Mouse (Mus musculus): ENCODE results near the gene Ahsa2. TPM values are rescaled to one million over a fixed set of nuclear protein-coding genes. Genes with fewer than 3 reads are reported as not detected.
"Not testable (repeated sequence)": the region's sequence is repeated elsewhere in the genome, so short reads cannot be mapped to it uniquely, and the experiment has no call there.

Ahsa2 gene
- total RNA-seq (2018; cell fraction: chromatin; rRNA removed), result 10 to 100 TPM; 23.6 to 62.1 (median 36.3) TPM
- 10 to 100 TPM in 23 of 26 experiments, 1 to 10 TPM in 3; 9.5 to 17.0 (median 12.9) TPM for total RNA-seq (2018; cell fraction: cytosol; rRNA removed)
- 10 to 100 TPM; 15.8 to 41.9 (median 26.0) TPM for total RNA-seq (2018; cell fraction: nucleus; rRNA removed)
- 12.5 to 17.1 TPM (median 16.3 TPM) in 3 replicates for polyA plus RNA-seq (2018)

DNA sequence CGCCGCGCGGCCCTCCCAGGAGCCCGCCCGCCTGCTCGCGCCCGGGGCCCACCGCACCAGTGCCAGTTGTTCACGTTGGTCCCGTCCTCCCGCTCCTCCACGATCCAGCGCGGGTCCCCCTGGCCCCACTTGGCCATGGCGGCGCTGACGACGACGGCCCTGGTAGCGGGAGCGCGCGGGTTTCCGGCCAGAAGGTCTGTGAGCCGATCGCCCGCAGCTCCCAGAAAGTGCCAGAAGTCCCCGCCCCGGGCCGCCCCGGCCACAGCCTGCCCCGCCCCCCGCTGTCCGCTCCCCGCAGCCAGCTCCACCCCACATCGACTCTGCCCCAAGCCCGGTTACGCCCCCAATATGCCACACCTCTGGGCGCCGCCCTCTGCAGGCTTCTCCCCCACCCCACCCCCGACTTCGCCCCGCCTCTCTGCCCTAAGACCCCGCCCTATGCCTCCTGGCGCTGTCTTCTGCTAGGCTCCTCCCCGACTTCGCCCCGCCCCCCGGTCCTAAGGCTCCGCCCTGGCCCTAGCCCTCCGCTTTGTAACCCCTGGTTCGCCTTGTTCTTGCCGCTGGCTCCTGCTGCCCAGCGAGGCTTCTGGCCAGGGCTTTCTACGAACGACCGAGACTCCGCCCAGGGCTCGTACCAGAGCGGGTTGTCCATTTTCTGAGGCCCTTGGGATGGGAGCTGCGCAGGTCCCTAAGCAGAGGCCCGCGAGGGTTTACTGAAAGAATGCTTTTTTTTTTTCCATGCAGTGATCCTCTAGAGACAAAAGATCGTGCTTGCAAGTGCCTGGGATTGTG is at the start of gene Ahsa2:
TSS of gene Ahsa2 (minus strand) at position 313 of the 792 bp plus-strand sequence.
- Histone ChIP-seq H3K27ac (peak within 1 kb of the TSS; percentile 22; the same call in 1 of the 2 replicates), H3K79me2 (ENCODE audit: inconsistent target) (peaks cover 21% of the 10 kb centered on the region), H3K4me3 (ENCODE audit: inconsistent target) (peak within 1 kb of the TSS; percentile 71), H3K36me3 (ENCODE audit: inconsistent target) (peaks cover 17% of the 10 kb centered on the region; the same call in 1 of the 2 replicates)
- WGBS (ENCODE audit: missing documents), result under 1% methylated on average over 60 of the region's 66 CpGs

DNA sequence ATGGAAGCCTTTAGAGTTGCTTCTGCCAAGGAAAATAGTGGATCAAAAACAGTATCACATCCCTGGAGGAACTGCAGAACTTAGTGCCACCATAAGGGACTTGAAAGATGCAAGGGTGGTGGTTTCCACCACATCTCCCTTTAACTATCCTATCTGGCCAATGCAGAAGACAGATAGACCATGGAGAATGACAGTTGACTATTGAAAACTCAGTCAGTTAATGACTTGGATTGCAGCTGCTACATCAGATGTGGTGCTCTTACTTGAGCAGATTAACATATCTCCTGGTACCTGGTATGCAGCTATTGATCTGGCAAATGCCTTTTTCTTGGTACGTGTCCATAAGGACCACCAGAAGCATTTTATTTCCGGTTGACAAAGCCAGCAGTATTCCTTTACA is 39.6 kb upstream of the Ahsa2 start:
- H3K27ac ChIP-seq, result no peak overlapping the region
- H3K79me2 ChIP-seq (ENCODE audit: inconsistent target), result no peaks in the 10 kb centered on the region
- no peaks in the 10 kb centered on the region for H3K36me3 ChIP-seq (ENCODE audit: inconsistent target)
- H3K4me3 ChIP-seq (ENCODE audit: inconsistent target), result no peak overlapping the region
- 100% methylated on average over 2 of the region's 2 CpGs for WGBS (ENCODE audit: missing documents)

DNA sequence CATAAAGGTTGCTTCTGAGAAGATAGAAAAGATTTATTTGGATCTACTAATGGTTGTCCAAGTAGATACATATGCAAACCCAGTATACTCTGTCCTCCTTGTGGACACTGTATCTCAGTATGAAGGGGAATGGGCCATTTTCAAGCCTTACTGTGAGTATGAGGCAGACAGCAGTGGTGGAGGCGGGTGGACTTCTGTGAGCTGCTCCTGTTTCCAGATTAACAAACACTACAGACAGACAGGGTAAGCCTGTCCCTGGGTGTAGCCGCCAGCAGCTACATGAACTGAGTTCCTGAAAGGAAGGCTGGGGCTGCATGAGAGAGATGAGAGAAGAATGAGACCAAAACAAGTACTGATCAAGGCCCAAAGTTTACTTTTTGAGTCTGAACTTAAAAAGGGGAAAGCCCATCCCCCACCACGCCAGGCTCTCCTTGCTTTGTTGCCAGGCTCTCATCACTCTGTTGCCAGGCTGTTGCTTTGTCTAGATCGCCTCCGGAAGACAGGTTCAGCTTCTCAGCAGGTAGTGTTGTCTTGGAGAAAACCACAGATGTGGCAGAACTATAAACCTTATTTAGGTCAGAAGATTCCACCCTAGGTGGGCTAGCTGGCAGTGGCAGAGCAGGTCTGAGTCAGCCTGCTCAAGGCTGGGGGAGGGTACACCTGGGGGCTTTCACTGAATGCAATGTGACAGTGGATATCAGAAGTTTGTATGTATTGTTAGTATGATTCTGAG is 22.8 kb upstream of the Ahsa2 start, which contains the start of gene 1700093K21Rik:
TSS of gene 1700093K21Rik (minus strand) at position 683 of the 733 bp plus-strand sequence.
- Histone ChIP-seq H3K4me3 (ENCODE audit: inconsistent target) (no peak within 1 kb of the TSS), H3K79me2 (ENCODE audit: inconsistent target) (no peaks in the 10 kb centered on the region), H3K36me3 (ENCODE audit: inconsistent target) (no peaks in the 10 kb centered on the region), H3K27ac (no peak within 1 kb of the TSS)
- WGBS (ENCODE audit: missing documents), result 90% methylated on average over 5 of the region's 5 CpGs

DNA sequence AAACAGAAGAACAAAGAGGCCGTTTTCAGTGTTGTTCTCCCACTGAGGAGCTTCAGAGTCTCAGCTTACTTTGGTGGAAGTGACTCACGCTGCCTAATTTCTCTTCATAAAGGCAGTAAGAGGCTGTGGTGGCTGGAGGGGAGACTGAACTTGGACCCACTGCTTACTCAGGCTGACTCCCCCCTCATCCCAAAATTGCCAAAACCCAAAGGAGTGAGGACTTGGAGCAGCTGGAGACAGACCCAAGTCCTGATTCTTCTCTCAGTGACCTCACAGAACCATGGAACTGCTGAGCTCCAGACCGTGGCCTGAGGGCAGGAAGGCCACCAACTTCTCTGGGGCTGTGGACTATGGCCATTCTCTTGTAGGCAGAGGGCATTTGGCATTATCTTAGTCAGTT is 21.2 kb upstream of the Ahsa2 start:
- 97% methylated on average over 3 of the region's 3 CpGs for WGBS (ENCODE audit: missing documents)
- Histone ChIP-seq H3K27ac (no peak overlapping the region), H3K36me3 (ENCODE audit: inconsistent target) (no peaks in the 10 kb centered on the region)

DNA sequence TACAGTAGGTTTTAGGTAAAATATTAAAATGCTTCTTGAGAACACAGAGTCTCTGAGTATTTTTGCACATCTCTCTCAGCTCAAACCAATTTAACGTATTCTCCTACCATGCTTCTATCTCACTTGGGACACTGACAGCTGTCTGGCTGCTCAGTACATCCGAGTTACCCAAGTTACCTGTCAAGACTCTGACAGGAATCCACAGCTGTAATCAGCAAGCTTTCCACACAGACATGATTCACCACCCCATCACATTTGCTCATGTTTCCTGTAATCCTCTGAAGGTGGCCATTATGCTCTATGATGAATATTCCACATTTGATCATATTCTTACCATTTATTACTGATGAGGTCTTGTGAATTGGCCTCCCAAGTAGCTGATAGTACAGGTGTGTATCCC is 17.5 kb upstream of the Ahsa2 start:
- no peaks in the 10 kb centered on the region for H3K79me2 ChIP-seq (ENCODE audit: inconsistent target)
- no peak overlapping the region for H3K27ac ChIP-seq
- no peak overlapping the region for H3K4me3 ChIP-seq (ENCODE audit: inconsistent target)
- 72% methylated on average over 2 of the region's 2 CpGs for WGBS (ENCODE audit: missing documents)
- no peaks in the 10 kb centered on the region for H3K36me3 ChIP-seq (ENCODE audit: inconsistent target)

More for the DNA sequence above, 21.2 kb upstream of the Ahsa2 start:
- H3K4me3 ChIP-seq (ENCODE audit: inconsistent target), result no peak overlapping the region
- H3K79me2 ChIP-seq (ENCODE audit: inconsistent target), result no peaks in the 10 kb centered on the region

DNA sequence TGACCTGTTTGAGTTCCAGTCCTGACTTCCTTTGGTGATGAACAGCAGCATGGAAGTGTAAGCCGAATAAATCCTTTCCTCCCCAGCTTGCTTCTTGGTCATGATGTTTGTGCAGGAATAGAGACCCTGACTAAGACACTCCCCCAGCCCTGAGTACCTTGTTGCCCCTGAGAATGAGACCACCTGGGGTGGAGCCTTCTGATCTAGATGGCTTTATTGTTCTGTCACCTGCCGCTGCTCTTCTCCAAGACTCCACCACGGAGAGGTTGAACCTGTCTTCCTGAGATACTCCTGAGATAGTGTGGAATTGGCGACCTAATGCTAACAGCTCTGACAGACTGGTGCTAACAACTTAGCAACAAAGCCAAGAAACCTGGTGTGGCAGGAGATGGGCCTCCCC is 17.0 kb upstream of the Ahsa2 start:
- not testable (repeated sequence) for H3K27ac ChIP-seq; H3K36me3 ChIP-seq (ENCODE audit: inconsistent target); H3K79me2 ChIP-seq (ENCODE audit: inconsistent target); H3K4me3 ChIP-seq (ENCODE audit: inconsistent target)
- 67% methylated on average over 3 of the region's 4 CpGs for WGBS (ENCODE audit: missing documents)

DNA sequence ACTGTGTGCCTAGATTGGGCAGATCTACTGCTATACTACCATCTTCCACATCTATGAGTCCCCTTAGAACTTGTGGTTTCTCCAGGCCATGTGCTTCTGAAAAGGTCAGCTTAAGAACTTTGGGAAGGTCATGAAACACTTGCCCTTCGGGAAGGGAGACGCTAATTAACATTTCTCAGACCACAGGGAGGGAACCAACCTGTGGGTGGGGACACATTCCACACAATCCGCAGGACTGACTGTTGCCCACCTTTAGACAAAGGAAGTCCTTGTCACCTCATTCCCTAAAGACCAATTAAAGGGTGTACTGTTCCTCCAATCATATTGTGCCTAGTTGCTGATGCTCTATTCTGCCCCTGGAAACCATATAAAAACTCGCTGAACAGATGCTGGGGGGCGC is 7.0 kb upstream of the Ahsa2 start:
- WGBS (ENCODE audit: missing documents), result 89% methylated on average over 5 of the region's 5 CpGs
- H3K4me3 ChIP-seq (ENCODE audit: inconsistent target); H3K36me3 ChIP-seq (ENCODE audit: inconsistent target); H3K79me2 ChIP-seq (ENCODE audit: inconsistent target); H3K27ac ChIP-seq: not testable (repeated sequence)

DNA sequence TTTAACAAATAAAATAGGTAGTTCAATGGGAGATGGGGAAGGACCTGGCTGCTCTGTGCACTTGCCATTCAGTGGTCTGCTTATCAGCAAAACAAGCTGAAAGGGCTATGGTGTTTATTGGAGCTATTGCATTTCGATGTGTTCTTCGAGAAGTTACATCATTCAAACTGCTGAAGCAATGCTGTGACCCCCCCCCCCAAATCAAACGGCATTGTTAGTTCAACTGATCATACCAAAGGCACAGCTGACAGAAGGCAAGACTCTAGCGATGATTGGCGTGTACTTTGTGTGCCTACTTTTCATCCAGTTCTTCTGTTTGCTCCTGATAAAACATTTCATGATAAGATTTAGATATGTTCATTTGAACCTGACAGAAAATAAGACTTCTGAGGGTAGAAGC is 779 bp upstream of the Ahsa2 start:
- 30% methylated on average over 5 of the region's 5 CpGs for WGBS (ENCODE audit: missing documents)
- Histone ChIP-seq H3K4me3 (ENCODE audit: inconsistent target) (peak overlapping the region; percentile 35), H3K79me2 (ENCODE audit: inconsistent target) (peaks cover 21% of the 10 kb centered on the region), H3K27ac (no peak overlapping the region), H3K36me3 (ENCODE audit: inconsistent target) (peaks cover 10% of the 10 kb centered on the region; the same call in 1 of the 2 replicates)

DNA sequence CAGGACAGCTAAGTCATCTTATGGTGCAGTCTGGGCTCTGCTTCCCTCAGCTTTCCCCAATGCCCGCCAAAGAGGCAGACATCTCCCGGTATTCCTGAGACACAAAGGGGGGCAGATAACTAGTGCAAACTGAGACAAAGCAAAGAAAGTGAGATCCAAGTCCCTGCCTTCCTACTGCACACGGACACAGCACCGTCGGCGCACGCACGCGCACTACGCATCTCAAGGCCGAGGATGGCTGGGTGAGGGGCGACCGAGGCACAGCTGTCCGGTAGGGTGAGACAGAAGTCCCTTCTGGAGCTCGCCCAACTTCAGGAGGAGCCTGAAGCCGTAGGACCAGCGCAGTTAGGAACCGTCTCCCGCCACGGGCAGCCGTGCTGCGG is 504 bp downstream of the Ahsa2 start:
- under 1% methylated on average over 22 of the region's 22 CpGs for WGBS (ENCODE audit: missing documents)
- Histone ChIP-seq H3K27ac (peak overlapping the region; percentile 22; the same call in 1 of the 2 replicates), H3K36me3 (ENCODE audit: inconsistent target) (peaks cover 23% of the 10 kb centered on the region; the same call in 1 of the 2 replicates), H3K79me2 (ENCODE audit: inconsistent target) (peaks cover 21% of the 10 kb centered on the region), H3K4me3 (ENCODE audit: inconsistent target) (peak overlapping the region; percentile 71)

DNA sequence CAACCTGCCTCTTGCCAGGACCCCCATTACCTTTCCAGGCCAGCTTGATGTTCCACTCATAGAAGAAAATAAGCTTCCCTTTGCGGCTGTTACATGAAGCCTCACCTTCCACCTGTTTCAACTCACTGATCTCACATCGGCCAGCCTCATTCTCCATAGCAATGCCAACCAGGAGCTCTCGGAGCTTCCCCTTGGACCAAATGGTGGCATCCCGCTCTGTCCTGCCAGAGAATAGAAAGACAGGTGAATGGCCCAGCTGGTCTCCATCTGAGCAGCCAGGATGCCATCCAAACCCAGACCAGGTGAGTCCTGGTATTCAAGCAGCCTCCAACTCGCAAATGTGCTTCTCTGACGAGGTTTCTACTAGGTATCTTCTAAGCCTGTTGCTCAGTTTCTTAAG is 1.2 kb downstream of the Ahsa2 start:
- peaks cover 21% of the 10 kb centered on the region for H3K79me2 ChIP-seq (ENCODE audit: inconsistent target)
- H3K27ac ChIP-seq, result no peak overlapping the region
- H3K4me3 ChIP-seq (ENCODE audit: inconsistent target), result peak overlapping the region; percentile 71
- H3K36me3 ChIP-seq (ENCODE audit: inconsistent target), result peaks cover 30% of the 10 kb centered on the region
- WGBS (ENCODE audit: missing documents), result 82% methylated on average over 6 of the region's 6 CpGs

DNA sequence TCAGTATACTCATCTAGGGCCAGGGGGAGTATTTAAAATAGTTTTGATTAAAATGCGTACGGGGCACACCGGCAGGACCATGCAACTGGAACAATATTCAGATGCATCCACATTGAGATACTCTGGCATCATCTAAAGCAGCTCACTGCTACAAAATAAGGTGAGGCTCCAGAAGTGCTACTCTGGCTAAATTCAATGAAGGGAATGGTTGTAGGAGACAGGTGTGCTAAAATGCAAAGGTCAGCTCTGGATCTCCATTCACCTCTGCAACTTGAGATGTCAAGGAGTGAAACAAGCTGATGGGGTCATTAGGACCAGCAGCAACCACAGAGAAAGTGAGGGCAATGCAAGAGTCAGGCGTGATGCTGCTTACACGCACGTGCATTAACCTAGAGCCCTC is 2.6 kb downstream of the Ahsa2 start:
- Histone ChIP-seq H3K27ac (no peak overlapping the region), H3K79me2 (ENCODE audit: inconsistent target) (peaks cover 21% of the 10 kb centered on the region), H3K4me3 (ENCODE audit: inconsistent target) (no peak overlapping the region), H3K36me3 (ENCODE audit: inconsistent target) (peaks cover 43% of the 10 kb centered on the region)
- 97% methylated on average over 6 of the region's 6 CpGs for WGBS (ENCODE audit: missing documents)

DNA sequence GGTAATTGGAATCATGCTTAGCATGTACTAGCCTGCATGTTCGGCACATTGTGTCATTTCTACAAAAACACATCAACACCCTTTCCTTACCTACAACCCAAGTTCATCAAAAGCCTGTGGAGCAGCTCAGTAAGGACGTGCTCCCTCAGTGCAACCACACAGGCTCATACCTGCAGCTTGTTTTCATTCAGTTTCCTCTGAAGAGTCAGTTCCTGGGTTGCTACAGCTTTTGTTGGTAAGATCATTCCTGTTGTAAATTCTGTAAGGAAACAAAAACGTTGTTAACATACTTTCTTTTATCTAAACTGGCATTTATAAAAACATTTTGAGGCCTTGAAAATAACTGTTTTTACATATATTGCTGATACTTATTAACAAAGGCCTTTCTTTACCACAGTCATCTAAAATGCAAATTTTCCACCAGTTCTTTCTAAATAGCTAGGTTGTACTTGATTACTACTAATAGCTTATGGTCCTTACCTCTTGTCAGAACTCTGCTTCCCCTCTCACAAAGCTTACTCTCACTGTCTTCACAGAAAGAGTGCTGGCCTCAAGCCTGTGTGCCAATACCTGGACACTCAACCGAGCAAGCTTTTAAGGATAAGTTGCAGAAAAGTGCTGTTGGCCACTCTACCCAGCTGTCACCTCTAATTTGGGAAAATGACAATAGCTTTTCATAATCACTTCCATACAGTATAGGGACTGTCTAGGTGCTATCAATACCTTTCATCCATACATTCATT is 5.6 kb downstream of the Ahsa2 start:
- Histone ChIP-seq H3K27ac (no peak overlapping the region), H3K4me3 (ENCODE audit: inconsistent target) (no peak overlapping the region), H3K79me2 (ENCODE audit: inconsistent target) (peaks cover 21% of the 10 kb centered on the region), H3K36me3 (ENCODE audit: inconsistent target) (peaks cover 73% of the 10 kb centered on the region)
- WGBS (ENCODE audit: missing documents), result 100% methylated on average over 4 of the region's 4 CpGs

DNA sequence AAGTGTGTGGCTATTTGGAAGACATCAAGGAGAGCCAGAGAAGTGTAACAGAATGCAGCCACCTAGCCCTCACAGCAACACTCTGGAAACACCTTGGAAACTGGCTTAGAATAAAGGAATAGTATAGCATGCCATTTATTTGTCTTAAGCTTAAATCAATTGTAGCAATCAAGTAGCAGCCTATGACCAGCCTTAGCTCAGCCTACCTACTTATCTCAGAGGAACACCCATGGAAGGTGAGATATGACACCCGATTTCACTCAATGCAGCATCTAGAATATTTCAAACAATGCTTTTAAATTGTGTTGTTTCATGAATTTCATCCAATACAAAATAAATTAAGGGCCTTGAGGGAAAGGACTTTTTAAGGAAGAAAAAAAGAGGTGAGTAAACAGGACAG is 7.9 kb downstream of the Ahsa2 start:
- H3K79me2 ChIP-seq (ENCODE audit: inconsistent target), result peaks cover under 1% of the 10 kb centered on the region; the same call in 1 of the 2 replicates
- H3K36me3 ChIP-seq (ENCODE audit: inconsistent target), result peaks cover 88% of the 10 kb centered on the region
- WGBS (ENCODE audit: missing documents), result 93% methylated on average over 1 of the region's 1 CpGs
- no peak overlapping the region for H3K4me3 ChIP-seq (ENCODE audit: inconsistent target)
- no peak overlapping the region for H3K27ac ChIP-seq

DNA sequence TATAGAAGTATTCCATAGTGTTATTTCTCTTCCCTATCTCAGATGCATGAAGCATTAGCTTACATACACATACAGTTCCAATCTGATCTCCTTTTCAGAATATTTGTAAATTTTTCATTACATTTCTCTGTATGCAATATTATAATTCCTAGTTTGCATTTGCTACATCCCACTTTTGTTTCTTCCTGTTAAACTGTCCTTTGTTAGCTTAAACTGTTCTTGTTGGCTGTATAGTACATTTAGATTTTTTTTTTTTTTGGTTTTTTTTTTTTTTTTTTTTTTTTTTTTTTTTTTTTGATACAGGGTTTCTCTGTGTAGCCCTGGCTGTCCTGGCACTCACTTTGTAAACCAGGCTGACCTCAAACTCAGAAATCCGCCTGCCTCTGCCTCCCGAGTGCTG is 32.0 kb downstream of the Ahsa2 start:
- not testable (repeated sequence) for H3K79me2 ChIP-seq (ENCODE audit: inconsistent target); H3K27ac ChIP-seq; H3K4me3 ChIP-seq (ENCODE audit: inconsistent target)
- peaks cover 25% of the 10 kb centered on the region; the same call in 1 of the 2 replicates for H3K36me3 ChIP-seq (ENCODE audit: inconsistent target)
- no CpG with 5 or more reads among the region's 2 CpGs for WGBS (ENCODE audit: missing documents)

Data from macrophage (primary cell).